Mouse (Mus musculus) brain, embryonic 14.5 days (tissue): ENCODE data around the gene Dzip3.

Source experiments
- CTCF ChIP-seq: fragments of 200-500 bp; IDR thresholded peaks from 2 replicates; pipeline ENCODE4 v1.5.1; 2012; ENCODE audit warnings: inconsistent platforms, mild to moderate bottlenecking, moderate library complexity, borderline replicate concordance; ENCODE audit not compliant: insufficient read depth, insufficient read length; ENCODE audit errors: extremely low read depth
- POLR2A ChIP-seq: fragments of 200-500 bp; IDR thresholded peaks from 2 replicates; pipeline ENCODE4 v1.6.1; 2012; ENCODE audit warnings: mild to moderate bottlenecking, inconsistent platforms, borderline replicate concordance; ENCODE audit not compliant: poor library complexity, insufficient read depth, insufficient read length, severe bottlenecking; ENCODE audit errors: extremely low read depth

- TF ChIP-seq CTCF (no peak), POLR2A (no peak)
Observed at GRCm38 (mm10) chr16:49004151-49004550, 10.2 kb upstream of the Dzip3 start.
